Mouse (Mus musculus) heart, embryonic 15.5 days (tissue): ENCODE measurements around the gene Cercam. TPM values are rescaled to one million over a fixed set of nuclear protein-coding genes. Genes with fewer than 3 reads are reported as not detected.

ENCODE experiments used
- ATAC-seq: fragments of 200-750 bp; cut with Nextera tagmentation; replicated peaks from 2 replicates; pipeline ENCODE4 v1.8.0; 2017; ENCODE audit warnings: low read depth, moderate TSS enrichment; ENCODE audit not compliant: insufficient number of reproducible peaks, insufficient read depth, low FRiP score
- H3K27ac ChIP-seq: fragments of 300-500 bp; sonication (generic); 2 replicates; pipeline ENCODE4 v1.5.1; 2015; ENCODE audit warnings: mild to moderate bottlenecking, inconsistent platforms
- H3K27me3 ChIP-seq: fragments of 300-500 bp; sonication (generic); 2 replicates; pipeline ENCODE4 v1.6.1; 2015; ENCODE audit warnings: inconsistent platforms
- H3K36me3 ChIP-seq: fragments of 300-500 bp; sonication (generic); 2 replicates; pipeline ENCODE4 v1.6.1; 2015; ENCODE audit warnings: mild to moderate bottlenecking, inconsistent platforms
- H3K4me1 ChIP-seq: fragments of 300-500 bp; sonication (generic); replicated peaks from 2 replicates; pipeline ENCODE4 v1.6.1; 2015; ENCODE audit warnings: inconsistent platforms
- H3K4me2 ChIP-seq: fragments of 300-500 bp; sonication (generic); 2 replicates; pipeline ENCODE4 v1.6.1; 2015; ENCODE audit warnings: inconsistent platforms, mild to moderate bottlenecking, moderate library complexity
- H3K4me3 ChIP-seq: fragments of 300-500 bp; sonication (generic); 2 replicates; pipeline ENCODE4 v1.5.1; 2015; ENCODE audit warnings: mild to moderate bottlenecking, inconsistent platforms
- H3K9ac ChIP-seq: fragments of 300-500 bp; sonication (generic); 2 replicates; pipeline ENCODE4 v1.6.1; 2015; ENCODE audit warnings: mild to moderate bottlenecking, inconsistent platforms
- H3K9me3 ChIP-seq: fragments of 300-500 bp; sonication (generic); replicated peaks from 2 replicates; pipeline ENCODE4 v1.6.1; 2016; ENCODE audit warnings: inconsistent platforms
- WGBS: fragments of 180-500 bp; shearing (Covaris S2); methylation state at CpG from one replicate; pipeline ENCODE4 v1.1.7; 2015; ENCODE audit warnings: mixed read lengths; 5-methylcytosine and 5-hydroxymethylcytosine counted together
- polyA plus RNA-seq: library from polyadenylated mRNA; unstranded; fragments of >200 nt; fragmentation: Nextera tagmentation; extraction: Ambion mirVana; gene quantifications from 2 replicates; pipeline ENCODE4 v1.2.1, GENCODE M21; 2015

The Cercam gene
- polyA plus RNA-seq, 1 experiment from 2014 or later: 17.9 TPM

DNA sequence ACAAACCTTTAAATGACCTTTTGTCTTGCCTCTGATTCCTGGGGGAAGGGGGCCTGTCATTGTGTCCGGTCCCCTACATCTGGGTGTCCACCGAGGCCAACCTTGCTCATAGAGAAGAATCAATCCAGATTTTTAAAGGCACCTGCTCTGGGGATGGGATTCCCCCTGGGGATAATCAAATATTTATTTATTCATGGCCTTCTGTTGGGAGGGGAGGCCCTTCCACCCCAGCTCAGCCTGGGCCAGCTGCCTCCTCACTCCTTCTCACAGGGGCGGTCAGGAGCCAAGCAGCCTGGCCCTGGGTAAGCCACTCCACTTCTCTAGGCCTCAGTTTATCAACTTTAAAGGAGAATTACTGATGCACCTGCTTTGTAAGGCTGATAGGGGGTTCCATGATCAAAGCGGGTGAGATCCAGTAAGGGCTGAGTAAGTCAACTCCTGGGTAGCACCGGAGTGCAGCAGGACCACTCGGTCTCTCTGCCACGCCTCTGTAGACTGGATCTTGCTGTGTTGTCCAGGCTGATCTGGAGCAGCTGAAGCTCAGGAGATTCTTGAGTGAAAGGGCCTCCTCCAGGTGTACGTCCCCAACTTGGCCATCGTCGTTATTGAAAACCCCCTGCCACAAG lies 13.3 kb upstream of the Cercam start:
- Histone ChIP-seq H3K4me2 (no peak overlapping the region), H3K27me3 (peaks cover 8% of the 10 kb centered on the region; the same call in 1 of the 2 replicates), H3K9me3 (no peaks in the 10 kb centered on the region), H3K4me1 (no peaks in the 10 kb centered on the region; the same call in 1 of the 2 replicates), H3K9ac (no peak overlapping the region), H3K27ac (no peak overlapping the region), H3K36me3 (no peaks in the 10 kb centered on the region), H3K4me3 (no peak overlapping the region)
- ATAC-seq: no peak
- WGBS: 77% methylated on average over 10 of the region's 10 CpGs

DNA sequence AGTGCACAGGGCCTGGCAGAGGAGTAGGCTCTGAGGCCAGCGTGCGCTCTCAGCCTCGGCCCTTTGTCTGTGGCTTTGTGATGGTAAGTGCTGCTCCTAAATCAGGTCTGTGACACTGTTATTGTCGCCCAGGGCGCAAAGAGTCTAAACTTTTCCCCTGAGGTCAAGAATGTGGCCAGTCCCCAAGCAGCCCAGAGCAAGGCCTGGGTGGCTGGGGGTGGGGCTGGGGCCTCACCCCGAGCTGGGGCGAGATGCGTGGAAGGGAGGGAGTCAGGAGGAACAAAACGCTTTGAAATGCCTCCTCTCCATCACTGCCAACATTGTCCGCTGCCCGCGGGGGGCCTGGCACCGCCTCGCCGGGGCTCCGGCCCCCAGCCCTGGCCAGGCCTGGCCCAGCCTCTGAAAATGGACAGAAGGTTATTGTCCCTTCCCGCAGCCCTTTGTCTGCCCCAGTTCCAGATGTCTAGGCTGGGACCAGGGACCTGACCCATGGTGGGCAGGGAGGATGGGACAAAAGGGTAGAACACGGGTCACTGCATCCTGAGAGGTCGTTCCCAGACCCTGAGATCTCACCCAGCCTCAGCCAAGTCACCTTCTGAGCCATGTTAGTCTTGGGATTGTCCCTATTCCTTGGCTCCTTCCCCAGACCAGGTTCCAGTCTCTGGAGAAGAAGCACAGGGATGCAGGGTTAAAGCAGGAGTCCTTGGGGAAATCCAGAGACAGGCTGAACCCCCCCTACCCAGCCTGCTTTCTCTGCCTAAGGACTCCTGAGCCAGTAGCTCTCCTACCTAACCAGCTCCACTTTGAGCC lies 12.3 kb upstream of the Cercam start:
- no peak overlapping the region for H3K4me2 ChIP-seq
- H3K27me3 ChIP-seq: peaks cover 8% of the 10 kb centered on the region; the same call in 1 of the 2 replicates
- no peak overlapping the region for H3K4me3 ChIP-seq
- no peaks in the 10 kb centered on the region for H3K9me3 ChIP-seq
- no peaks in the 10 kb centered on the region; the same call in 1 of the 2 replicates for H3K4me1 ChIP-seq
- ATAC-seq: no peak
- H3K27ac ChIP-seq: no peak overlapping the region
- no peak overlapping the region for H3K9ac ChIP-seq
- WGBS: 37% methylated on average over 19 of the region's 19 CpGs
- H3K36me3 ChIP-seq: no peaks in the 10 kb centered on the region

DNA sequence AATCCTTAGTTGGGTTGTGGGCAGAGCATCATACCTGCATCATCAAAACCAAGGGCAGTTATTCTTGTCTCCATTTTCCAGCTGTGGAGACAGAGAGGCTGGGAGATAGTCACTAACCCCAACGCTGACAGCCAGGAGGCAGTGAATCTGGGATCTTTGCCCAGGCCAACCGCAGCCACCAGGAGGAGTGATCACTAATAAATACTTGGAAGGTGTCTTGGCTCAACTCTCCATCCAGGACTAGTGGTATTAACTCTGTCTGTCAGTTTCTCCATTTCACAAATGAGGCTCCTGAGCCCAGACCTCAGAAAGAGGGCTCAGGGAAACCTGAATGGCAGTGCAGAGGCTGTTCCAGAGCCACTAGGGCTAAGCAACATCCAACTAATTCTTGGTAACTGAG lies 11.6 kb upstream of the Cercam start:
- H3K27ac ChIP-seq: no peak overlapping the region
- peaks cover 8% of the 10 kb centered on the region; the same call in 1 of the 2 replicates for H3K27me3 ChIP-seq
- H3K9ac ChIP-seq: no peak overlapping the region
- no peaks in the 10 kb centered on the region; the same call in 1 of the 2 replicates for H3K4me1 ChIP-seq
- no peaks in the 10 kb centered on the region for H3K36me3 ChIP-seq
- H3K4me3 ChIP-seq: no peak overlapping the region
- H3K4me2 ChIP-seq: no peak overlapping the region
- ATAC-seq: no peak
- 33% methylated on average over 2 of the region's 2 CpGs for WGBS
- no peaks in the 10 kb centered on the region for H3K9me3 ChIP-seq

DNA sequence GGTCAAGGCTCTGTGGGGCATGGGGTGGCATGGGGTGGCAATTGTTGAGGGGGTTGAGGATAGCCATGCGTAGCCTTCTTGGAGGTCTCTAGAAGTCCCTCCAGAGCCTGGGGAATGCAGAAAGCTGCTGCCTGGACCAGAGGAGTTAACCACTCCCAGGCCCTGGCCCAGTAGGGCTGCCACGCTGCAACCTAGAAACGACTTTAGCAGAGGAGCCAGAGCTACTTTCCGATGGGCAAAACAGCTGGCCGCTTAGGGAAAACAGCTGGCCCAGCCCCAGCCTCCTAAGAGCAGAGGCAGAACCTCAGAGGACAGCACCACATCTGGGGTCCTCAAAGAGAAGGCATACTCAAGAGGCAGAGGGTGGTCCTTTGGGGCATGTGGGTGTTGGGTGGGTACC lies 11.0 kb upstream of the Cercam start:
- Histone ChIP-seq H3K36me3 (no peaks in the 10 kb centered on the region), H3K27me3 (peaks cover 8% of the 10 kb centered on the region; the same call in 1 of the 2 replicates), H3K4me2 (no peak overlapping the region), H3K9me3 (no peaks in the 10 kb centered on the region), H3K9ac (no peak overlapping the region), H3K4me3 (no peak overlapping the region), H3K27ac (no peak overlapping the region), H3K4me1 (no peaks in the 10 kb centered on the region; the same call in 1 of the 2 replicates)
- WGBS: 69% methylated on average over 5 of the region's 5 CpGs
- no peak for ATAC-seq

DNA sequence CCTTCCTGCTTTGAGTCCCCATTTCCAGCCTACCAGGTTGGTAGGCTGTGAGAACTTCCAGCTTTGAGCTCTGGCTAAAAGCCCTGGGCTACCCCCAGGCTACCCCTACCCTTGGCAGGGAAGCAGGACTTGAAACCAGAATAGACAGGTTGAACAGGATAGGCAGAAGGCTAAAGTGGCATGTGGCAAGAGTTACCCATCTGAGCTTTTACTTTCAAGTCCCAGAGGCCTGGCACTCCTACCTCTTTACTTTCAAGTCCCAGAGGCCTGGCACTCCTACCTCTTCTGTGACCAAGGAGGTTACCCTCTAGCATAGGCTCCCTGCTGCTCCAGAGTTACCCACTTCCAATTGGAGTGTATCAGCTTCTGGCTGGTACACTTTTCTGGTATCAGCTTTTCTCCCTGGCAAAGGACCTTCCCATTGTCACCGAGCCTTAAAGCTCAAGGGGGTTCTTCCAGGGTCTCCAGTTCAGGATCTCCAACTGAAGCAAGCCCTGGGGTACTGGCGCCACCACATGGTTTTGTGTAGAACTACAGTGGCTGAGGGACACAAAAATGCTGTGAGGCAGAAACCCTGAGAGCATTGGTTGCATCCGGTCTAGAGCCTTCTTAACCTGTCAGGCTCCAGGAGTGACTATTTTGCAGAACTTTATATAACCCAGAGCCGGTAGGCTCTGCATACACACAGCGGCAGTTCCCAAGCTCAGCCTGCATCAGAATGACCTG lies 10.1 kb upstream of the Cercam start:
- no peaks in the 10 kb centered on the region; the same call in 1 of the 2 replicates for H3K4me1 ChIP-seq
- H3K36me3 ChIP-seq: no peaks in the 10 kb centered on the region
- no peak overlapping the region for H3K4me3 ChIP-seq
- no peak overlapping the region for H3K4me2 ChIP-seq
- H3K27ac ChIP-seq: no peak overlapping the region
- ATAC-seq: no peak
- peaks cover 10% of the 10 kb centered on the region for H3K27me3 ChIP-seq
- no peak overlapping the region for H3K9ac ChIP-seq
- 7% methylated on average over 5 of the region's 5 CpGs for WGBS
- H3K9me3 ChIP-seq: no peaks in the 10 kb centered on the region

DNA sequence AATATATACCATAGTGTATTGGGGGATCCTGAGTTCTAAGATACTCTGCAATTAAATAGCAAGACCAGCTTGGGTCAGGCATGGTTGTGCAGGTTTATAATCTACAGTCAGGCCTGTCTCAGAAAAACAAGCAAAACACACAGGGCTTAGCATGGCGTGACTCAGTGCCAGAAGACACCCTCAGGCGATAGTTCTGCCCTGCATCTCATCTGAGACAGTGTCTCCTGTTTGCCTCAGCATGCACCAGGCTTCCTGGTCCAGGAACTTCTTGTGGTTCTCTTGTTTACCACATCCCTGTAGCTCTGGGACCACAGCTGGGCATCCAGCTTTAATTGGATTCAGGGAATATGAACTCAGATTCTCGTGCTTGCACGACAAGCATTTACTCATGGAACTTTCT lies 3.8 kb upstream of the Cercam start:
- Histone ChIP-seq H3K9ac (no peak overlapping the region), H3K27ac (no peak overlapping the region), H3K27me3 (peaks cover 7% of the 10 kb centered on the region; the same call in 1 of the 2 replicates), H3K36me3 (no peaks in the 10 kb centered on the region), H3K4me3 (no peak overlapping the region), H3K4me1 (peaks cover 18% of the 10 kb centered on the region), H3K9me3 (no peaks in the 10 kb centered on the region), H3K4me2 (no peak overlapping the region)
- WGBS: 69% methylated on average over 4 of the region's 4 CpGs
- no peak for ATAC-seq

DNA sequence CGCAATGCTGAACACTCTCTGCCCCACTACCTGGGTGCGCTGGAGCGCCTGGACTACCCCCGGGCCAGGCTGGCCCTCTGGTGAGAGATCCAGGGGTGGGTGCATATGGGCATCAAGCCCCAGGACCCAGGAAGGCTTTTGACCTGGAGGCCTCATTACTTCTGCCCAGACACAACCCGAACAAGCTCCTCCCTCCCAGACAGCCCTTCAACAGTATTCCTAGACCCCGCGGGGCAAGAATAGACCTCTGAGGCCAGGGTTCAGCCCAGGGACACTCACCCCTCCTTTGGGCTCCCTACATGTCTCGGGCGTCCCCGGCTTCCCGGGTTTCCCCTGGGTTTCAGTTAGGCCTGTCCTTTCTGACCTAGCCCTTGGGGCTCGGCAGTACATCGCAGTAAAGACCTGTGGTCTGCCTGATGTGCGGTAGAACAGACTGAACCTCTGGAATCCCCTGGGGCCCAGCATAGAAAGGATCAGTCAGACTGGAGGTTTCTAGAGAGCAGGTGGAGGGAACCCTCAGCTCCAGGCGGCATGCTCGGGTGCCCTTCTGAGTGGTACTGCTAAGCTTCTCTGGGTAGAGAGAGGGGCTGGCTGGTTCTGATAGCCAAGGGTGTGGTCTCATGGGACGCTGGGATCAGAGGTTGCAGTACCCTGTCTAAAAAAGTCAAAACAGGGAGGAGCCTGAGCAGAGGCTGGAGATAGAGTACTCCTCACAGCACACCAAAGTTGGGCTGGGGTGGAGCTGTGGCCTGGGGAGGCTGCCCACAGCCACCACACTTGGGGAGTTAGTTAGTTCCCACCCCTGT lies 885 bp downstream of the Cercam start:
- no peaks in the 10 kb centered on the region for H3K27me3 ChIP-seq
- H3K27ac ChIP-seq: peak overlapping the region; percentile 85
- peak overlapping the region; percentile 70 for H3K9ac ChIP-seq
- peak; percentile 48 for ATAC-seq
- 3% methylated on average over 17 of the region's 17 CpGs for WGBS
- no peaks in the 10 kb centered on the region for H3K9me3 ChIP-seq
- H3K36me3 ChIP-seq: 0 out of 2 replicates have a peak, but pooled peaks cover 5% of the 10 kb centered on the region
- peaks cover 23% of the 10 kb centered on the region for H3K4me1 ChIP-seq
- H3K4me3 ChIP-seq: peak overlapping the region; percentile 64
- peak overlapping the region; percentile 98 for H3K4me2 ChIP-seq

DNA sequence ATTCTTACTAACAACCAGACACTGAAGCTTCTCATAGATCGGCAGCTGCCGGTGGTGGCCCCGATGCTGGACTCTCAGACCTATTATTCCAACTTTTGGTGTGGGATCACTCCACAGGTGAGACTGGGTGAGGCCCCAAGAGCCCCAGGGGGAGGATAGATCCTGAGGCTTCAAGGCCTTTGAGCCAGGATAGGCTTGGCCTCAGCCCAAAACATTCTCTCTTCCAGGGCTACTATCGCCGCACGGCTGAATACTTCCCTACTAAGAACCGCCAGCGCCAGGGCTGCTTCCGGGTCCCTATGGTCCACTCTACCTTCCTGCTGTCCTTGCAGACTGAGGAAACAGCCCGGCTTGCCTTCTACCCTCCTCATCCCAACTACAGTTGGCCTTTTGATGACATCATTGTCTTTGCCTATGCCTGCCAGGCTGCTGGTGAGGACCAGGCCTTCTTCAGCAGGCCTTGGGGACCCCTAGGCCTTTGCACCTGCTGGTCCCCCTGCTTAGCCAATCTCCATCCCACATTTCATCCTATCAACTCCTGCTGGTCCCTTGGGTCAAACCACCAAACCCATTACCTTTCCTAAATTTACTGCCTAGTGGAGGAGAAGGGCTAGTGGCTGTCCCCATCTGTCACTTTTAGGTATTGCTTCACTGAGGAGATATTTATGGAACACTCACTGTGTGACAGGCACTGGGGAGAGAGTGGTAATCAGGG lies 3.8 kb downstream of the Cercam start:
- H3K9me3 ChIP-seq: no peaks in the 10 kb centered on the region
- peaks cover 23% of the 10 kb centered on the region for H3K4me1 ChIP-seq
- H3K27ac ChIP-seq: no peak overlapping the region
- H3K36me3 ChIP-seq: 0 out of 2 replicates have a peak, but pooled peaks cover 5% of the 10 kb centered on the region
- no peak for ATAC-seq
- H3K9ac ChIP-seq: no peak overlapping the region
- no peak overlapping the region for H3K4me3 ChIP-seq
- H3K4me2 ChIP-seq: no peak overlapping the region
- WGBS: 85% methylated on average over 10 of the region's 10 CpGs
- H3K27me3 ChIP-seq: no peaks in the 10 kb centered on the region

DNA sequence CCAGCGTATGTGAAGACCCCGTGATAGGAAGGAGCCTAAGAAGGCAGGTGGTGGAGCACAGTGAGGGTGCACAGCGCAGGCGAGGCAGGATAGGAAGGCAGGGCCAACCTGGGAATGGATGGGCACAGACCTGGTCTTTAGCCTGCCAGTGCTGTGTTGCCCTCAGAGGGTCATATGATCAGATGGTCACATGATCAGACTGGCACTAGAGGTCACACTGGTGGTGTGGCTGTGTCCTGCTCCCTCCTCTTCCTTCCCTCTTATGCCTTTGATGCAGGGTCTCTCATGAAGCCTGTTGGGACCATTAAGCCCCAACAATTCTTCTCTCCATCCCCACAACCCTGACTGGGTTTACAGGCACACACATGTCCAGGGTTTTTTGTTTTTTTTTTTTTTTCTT lies 4.8 kb downstream of the Cercam start:
- Histone ChIP-seq H3K9ac (no peak overlapping the region), H3K4me1 (peaks cover 19% of the 10 kb centered on the region), H3K27ac (no peak overlapping the region), H3K36me3 (0 out of 2 replicates have a peak, but pooled peaks cover 5% of the 10 kb centered on the region), H3K9me3 (no peaks in the 10 kb centered on the region), H3K4me2 (no peak overlapping the region), H3K27me3 (no peaks in the 10 kb centered on the region), H3K4me3 (no peak overlapping the region)
- no peak for ATAC-seq
- 86% methylated on average over 4 of the region's 4 CpGs for WGBS

DNA sequence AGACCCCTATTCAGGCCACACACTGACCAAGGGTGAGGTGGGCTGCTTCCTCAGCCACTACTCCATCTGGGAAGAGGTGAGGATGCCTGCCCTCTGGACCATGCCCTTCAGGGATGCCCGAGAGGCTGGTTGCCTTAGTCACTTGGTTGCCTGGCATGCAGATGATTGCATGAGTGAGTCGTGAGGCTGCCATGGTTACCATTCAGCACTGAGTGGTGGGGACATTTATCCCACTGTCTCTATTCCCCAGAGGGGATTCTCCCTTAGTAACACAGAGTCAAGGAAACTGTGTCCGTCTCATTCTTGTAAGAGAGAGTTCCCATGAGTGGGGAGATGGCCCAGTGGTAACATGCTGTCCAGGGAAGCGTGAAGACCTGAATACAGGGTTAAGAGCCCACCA lies 9.1 kb downstream of the Cercam start:
- Histone ChIP-seq H3K9me3 (no peaks in the 10 kb centered on the region), H3K36me3 (no peaks in the 10 kb centered on the region), H3K4me2 (no peak overlapping the region), H3K9ac (no peak overlapping the region), H3K4me3 (no peak overlapping the region), H3K27ac (no peak overlapping the region), H3K27me3 (no peaks in the 10 kb centered on the region), H3K4me1 (no peaks in the 10 kb centered on the region)
- 78% methylated on average over 4 of the region's 4 CpGs for WGBS
- ATAC-seq: no peak
